Mouse (Mus musculus): ENCODE measurements around the gene Adamts8. TPM values are rescaled to one million over a fixed set of nuclear protein-coding genes. Genes with fewer than 3 reads are reported as not detected.

The Adamts8 gene
- total RNA-seq, 2 experiments from 2014 or later = 4.0 to 4.1 TPM

GRCm38 (mm10) chr9:30921261-30922103, 20.9 kb upstream of the Adamts8 start:
- intact Hi-C loops (cut with DNase I) = no loop called here
- peak in 1 of 2 experiments; percentile 18 for DNase-seq (ENCODE audit: low spot score in 2 of 2)

- intact Hi-C loops (cut with DNase I) = no loop called here
- peak; percentile 36 to 54 for DNase-seq (ENCODE audit: low spot score in 2 of 2)
Measured at GRCm38 (mm10) chr9:30922197-30922894, 20.0 kb upstream of the Adamts8 start, which contains the start of gene Adamts15. Gene Adamts15, minus strand, starts transcription at chr9:30922452.

- DNase-seq (ENCODE audit: low spot score in 2 of 2) = no peak
- intact Hi-C loops (cut with DNase I) = no loop called here
Measured at GRCm38 (mm10) chr9:30928759-30929158, 13.6 kb upstream of the Adamts8 start.

- DNase-seq (ENCODE audit: low spot score in 2 of 2) = no peak
- intact Hi-C loops (cut with DNase I) = no loop called here
Measured at GRCm38 (mm10) chr9:30932346-30932745, 10.0 kb upstream of the Adamts8 start.

GRCm38 (mm10) chr9:30934827-30935226, 7.5 kb upstream of the Adamts8 start:
- no peak for DNase-seq (ENCODE audit: low spot score in 2 of 2)
- intact Hi-C loops (cut with DNase I) = loop anchor here (5.0 kb wide), 1 partner anchor 373 kb away; no protein-coding TSS in a partner anchor

DNA sequence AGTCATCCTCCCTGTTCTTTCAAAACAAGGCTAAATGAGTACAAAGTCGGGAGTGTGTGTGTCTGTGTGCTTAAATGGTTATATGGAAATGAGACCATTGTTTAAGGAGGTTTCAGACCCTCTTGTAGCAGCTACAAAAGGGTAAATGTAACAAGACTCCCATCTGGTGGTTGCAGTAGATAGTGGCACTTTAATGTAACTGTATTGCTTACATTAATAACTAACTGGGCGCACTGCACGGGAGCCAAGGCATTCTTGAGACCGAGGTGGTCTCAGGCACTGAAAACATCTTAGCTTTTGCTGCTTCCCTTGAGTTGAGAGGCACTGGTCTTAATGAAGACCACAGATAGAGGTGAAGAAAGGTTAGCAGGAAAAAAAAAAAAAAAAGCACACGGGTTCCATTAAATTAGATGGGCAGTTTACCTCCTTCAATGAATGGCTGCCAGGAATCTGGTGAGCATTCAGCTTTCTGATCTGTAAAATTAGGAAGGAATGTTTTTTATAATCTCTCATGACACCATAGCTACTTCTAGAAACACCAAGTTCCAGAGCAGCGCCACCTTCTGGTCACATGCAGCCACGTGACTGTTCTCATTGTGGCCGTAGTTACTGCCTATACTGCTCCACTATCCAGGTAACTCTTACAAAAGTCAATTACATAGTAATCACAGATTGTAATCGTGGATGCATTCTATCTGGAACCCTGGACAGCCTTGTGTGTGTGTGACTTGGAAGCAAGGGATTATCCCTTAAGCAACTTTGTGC, 5.5 kb upstream of the Adamts8 start:
- DNase-seq (ENCODE audit: low spot score in 2 of 2) = peak in 1 of 2 experiments; percentile 38
- intact Hi-C loops (cut with DNase I) = loop anchor here (5.0 kb wide), 1 partner anchor 375 kb away; no protein-coding TSS in a partner anchor

DNA sequence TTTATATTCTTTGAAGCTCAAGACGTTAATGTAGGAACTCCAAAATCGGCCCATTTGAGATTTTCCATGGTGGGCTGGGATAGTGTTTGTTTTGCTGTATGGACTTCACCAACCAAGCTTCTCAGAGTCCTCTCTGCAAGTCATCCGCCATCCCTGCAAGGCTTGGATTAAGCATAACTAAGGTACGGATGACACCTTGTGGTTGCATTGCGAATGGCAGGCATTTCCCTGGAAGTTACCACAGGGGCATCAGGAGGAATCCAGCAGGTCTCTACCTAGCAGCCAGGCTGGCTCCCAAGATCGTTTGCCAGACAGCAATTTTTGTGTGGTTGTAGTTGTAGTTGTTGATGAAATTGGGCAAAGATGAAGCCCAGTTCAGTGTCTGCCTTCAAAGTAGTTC, 2.0 kb upstream of the Adamts8 start:
- peak; percentile 85 to 90 for DNase-seq (ENCODE audit: low spot score in 2 of 2)
- intact Hi-C loops (cut with DNase I) = loop anchor here (1.0 kb wide), 1 partner anchor 460 kb away; no protein-coding TSS in a partner anchor

DNA sequence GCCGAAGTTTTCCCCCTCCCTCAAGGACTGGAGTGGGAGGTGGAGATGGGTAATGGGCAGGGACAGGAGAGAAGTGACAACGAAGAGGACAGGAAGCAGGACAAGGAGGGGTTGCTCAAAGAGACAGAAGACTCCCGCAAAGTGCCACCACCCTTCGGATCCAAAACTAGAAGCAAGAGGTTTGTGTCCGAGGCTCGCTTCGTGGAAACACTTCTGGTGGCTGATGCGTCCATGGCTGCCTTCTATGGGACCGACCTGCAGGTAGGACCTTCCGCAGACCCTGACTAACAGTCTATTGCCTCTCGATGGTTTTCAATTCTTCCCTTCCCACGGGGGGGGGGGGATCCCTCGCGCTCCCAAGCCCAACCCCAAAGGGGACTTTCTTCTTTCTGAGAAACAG, 979 bp downstream of the Adamts8 start:
- no peak for DNase-seq (ENCODE audit: low spot score in 2 of 2)
- intact Hi-C loops (cut with DNase I) = loop anchor here (2.0 kb wide), 2 partner anchors 87 to 139 kb away; partner anchors contain the start of gene Zbtb44

- no peak for DNase-seq (ENCODE audit: low spot score in 2 of 2)
- intact Hi-C loops (cut with DNase I) = no loop called here
Measured at GRCm38 (mm10) chr9:30944234-30944633, 1.9 kb downstream of the Adamts8 start.

- intact Hi-C loops (cut with DNase I) = no loop called here
- DNase-seq (ENCODE audit: low spot score in 2 of 2) = no peak
Measured at GRCm38 (mm10) chr9:30945276-30945675, 2.9 kb downstream of the Adamts8 start.

- no peak for DNase-seq (ENCODE audit: low spot score in 2 of 2)
- intact Hi-C loops (cut with DNase I) = no loop called here
Measured at GRCm38 (mm10) chr9:30949422-30949821, 7.1 kb downstream of the Adamts8 start.

GRCm38 (mm10) chr9:30949971-30950370, 7.6 kb downstream of the Adamts8 start:
- no peak for DNase-seq (ENCODE audit: low spot score in 2 of 2)
- intact Hi-C loops (cut with DNase I) = no loop called here

GRCm38 (mm10) chr9:30950592-30950991, 8.2 kb downstream of the Adamts8 start:
- DNase-seq (ENCODE audit: low spot score in 2 of 2) = no peak
- intact Hi-C loops (cut with DNase I) = no loop called here

DNA sequence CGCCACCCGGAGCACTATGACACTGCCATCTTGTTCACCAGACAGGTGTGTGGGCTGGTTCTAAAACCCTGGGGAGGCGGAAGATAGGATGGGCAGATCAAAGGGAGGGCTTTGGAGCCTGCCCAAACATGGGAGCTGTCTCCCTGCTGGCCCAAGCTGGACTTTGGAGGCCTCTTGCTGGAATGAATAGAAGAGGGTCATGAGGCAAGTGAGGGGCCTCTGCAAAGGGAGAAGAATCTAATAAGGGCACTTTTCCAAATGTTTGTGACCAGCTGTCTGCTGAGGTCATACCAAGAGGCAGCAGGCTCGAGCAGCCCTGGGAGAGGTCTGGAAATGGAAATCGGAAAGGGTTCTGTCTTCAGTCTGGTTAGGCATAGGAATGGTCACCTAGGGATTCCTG, 9.1 kb downstream of the Adamts8 start:
- no peak for DNase-seq (ENCODE audit: low spot score in 2 of 2)
- intact Hi-C loops (cut with DNase I) = no loop called here

GRCm38 (mm10) chr9:30953287-30953686, 10.9 kb downstream of the Adamts8 start:
- intact Hi-C loops (cut with DNase I) = no loop called here
- DNase-seq (ENCODE audit: low spot score in 2 of 2) = no peak

DNA sequence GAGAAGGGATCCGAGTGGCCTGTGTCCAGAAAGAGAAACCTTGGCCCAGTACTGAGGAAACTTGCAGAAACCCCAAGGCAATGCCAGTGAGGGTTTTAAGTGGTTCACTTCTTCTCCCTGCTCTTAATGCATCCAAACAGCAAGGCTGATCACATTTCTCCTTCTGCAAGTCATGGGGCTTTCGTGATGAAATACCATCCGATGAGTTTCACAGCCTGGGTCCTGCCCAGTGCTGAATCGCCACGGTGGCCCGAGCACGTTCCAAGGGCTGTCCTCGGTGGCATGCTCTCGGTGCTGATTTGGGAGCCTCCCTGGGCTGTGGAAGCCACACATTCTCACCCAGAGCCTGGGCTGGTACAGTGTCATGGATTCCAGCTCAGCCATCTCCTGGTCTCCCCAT, 12.9 kb downstream of the Adamts8 start:
- intact Hi-C loops (cut with DNase I) = no loop called here
- no peak for DNase-seq (ENCODE audit: low spot score in 2 of 2)

- intact Hi-C loops (cut with DNase I) = no loop called here
- DNase-seq (ENCODE audit: low spot score in 2 of 2) = no peak
Measured at GRCm38 (mm10) chr9:30963780-30964179, 21.4 kb downstream of the Adamts8 start.

- no peak for DNase-seq (ENCODE audit: low spot score in 2 of 2)
- intact Hi-C loops (cut with DNase I) = no loop called here
Measured at GRCm38 (mm10) chr9:30964685-30965084, 22.3 kb downstream of the Adamts8 start.

DNA sequence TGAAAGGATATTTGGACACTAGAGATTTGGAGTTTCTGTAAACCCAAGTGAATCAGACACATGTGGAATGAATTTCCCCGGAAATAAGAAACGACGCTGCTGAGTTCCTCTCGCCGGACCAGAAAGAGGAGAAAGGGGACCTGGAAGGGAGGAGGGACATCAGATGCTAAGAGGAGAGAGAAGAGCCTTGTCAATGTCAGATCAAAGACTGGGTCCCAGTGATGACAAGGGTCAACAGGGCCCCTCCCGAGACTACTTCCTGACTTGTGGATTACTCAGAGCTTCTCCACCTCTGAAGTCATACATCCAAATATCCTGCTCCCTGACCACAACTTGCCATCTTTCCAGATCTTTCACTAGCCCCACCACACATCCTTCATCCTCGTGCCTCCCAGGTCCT, 24.5 kb downstream of the Adamts8 start:
- intact Hi-C loops (cut with DNase I) = no loop called here
- no peak for DNase-seq (ENCODE audit: low spot score in 2 of 2)

- intact Hi-C loops (cut with DNase I) = no loop called here
Measured at GRCm38 (mm10) chr9:30968130-30968529, 25.8 kb downstream of the Adamts8 start.

More at GRCm38 (mm10) chr9:30968130-30968529, 25.8 kb downstream of the Adamts8 start:
- no peak for DNase-seq (ENCODE audit: low spot score in 2 of 2)
